Mouse (Mus musculus): ENCODE measurements around the gene Acvr1. TPM values are rescaled to one million over a fixed set of nuclear protein-coding genes. Genes with fewer than 3 reads are reported as not detected.
A peak's percentile ranks its signal among the peaks of the same experiment; 100 is the strongest.

Acvr1 gene
- total RNA-seq (2021): 10 to 100 TPM; 35.3 to 36.0 TPM

DNA sequence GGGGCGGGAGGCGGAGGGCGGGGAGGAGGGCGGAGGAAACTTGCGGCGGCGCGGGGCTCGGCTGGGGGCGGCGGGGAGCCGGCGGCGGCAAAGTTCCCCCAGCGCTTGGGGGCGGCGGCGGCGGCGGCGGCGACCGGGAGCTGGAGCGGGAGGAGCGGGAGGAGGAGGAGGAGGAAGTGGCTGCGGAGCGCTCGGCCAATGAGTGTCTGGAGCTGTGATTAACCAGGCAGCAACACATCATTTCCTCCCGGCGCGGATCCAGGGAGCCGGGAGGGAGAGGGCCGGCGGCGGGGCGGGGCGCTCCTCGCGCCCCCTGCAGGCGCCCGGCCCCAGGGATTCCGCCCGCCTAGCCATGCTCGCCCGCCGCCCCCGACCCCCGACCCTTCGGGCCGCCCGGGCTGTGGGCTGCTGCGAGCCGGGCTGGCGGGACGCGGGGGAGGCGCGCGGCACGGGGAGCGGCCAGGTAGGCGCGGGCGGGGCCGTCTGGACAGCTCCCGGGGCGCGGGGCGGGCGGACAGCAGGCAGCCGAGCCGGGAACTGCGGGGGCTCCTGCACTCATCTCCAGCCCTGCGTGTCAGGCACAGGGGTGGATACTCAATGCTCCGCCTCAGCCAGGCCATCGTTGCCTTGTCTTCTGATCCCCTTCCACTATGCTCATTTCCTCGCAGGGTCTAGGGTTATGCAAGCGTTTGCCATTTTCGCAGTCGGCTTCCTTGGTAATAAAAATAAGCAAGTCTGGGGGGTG, at the start of gene Acvr1, which contains the start of gene Upp2:
Acvr1 (minus strand) TSS at position 92 of the 745 bp plus-strand sequence.
Upp2 (plus strand) TSS at position 233 of the 745 bp plus-strand sequence.
- DNase-seq: peak; percentile 92

DNA sequence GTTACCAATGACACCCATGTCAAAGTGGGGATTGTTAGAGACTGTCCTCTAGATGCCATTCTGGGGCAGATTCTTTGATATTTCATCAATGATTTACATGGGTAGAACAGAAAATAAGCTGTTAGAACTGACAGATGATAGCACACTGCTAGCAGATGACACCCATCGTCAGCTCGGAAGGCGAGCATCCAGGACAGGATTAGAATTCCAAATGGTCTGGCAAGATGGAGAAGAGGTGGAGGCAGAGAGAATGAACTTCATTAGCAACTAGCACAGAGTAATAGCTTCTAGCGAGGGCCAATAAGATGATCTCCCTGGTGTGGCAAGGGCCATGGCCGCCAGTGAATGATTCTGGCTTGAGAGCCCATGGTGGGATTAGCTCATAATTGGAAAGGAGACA, 48.8 kb upstream of the Acvr1 start:
- DNase-seq: no peak

DNA sequence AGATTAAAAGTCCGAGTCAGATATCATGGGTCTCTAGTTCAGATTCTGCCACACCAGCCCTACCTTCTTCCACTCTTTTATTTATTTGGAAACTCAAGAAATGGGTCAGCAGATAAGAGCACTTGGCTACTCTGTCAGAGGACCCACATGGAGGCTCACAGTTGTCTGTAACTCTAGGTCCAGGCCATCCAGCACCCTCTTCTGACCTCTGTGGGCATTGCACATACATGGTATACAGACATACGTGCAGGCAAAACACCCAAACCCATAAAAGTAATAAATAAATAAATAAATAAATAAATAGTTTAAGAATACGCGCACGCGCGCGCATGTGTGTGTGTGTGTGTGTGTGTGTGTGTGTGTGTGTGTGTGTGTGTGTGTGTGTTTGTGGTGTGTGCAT, 47.9 kb upstream of the Acvr1 start:
- DNase-seq: no peak

DNA sequence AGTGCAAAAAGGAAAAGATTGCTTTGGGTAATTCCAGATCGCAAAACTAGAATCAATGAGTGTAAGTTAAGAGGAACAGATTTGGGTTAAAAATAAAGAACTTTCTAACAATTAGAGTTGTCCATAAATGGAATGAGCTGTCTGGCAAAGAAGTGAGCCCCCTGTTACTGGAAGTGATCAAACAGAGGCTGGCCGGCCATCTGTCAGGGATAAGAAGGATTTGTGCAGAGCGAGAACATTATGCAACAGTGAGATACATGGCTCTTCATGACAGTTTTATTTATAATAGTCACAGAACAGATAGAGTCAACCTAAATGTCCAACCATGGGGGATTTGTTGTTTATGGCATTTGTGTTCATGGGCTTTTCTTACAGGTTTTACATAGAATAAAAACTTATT, 46.8 kb upstream of the Acvr1 start:
- no peak for DNase-seq

DNA sequence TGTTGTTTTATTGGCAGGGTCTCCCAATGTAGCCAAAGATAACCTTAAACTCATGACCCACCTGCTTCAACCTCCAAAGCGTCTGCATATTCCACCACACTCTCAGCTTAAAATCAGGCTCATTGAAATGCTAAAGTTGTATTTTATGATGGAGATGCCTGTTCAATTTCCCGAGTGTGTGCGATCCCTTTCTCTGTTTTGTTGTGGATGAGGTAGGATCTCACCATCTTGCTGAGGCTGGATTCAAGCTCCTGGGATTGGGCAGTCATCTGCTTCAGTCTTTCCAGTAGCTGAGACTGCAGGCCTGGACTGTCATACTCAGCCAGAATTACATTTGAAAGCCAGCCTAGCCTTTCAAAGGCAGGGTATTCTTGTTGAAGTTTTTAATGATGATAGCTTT, 37.8 kb upstream of the Acvr1 start:
- DNase-seq: no peak

DNA sequence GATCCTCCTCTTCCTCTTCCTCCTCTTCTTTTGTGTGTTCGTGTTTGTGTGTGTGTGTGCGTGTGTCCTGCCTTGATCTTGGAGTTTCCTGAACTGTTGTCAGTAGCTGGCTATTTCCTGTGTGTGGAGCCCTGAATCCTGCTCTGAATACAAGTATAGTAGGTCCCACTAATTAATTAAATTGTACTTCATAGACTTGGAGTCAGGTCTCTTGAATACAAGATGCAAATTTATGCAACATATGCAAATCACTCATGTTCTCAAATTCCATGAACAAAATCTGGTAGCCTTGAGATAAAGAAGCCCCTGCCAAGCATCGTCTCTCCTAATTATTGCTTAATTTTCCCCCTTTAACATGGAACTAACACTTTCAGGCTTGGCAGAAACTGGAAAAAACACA, 36.4 kb upstream of the Acvr1 start:
- DNase-seq: no peak

DNA sequence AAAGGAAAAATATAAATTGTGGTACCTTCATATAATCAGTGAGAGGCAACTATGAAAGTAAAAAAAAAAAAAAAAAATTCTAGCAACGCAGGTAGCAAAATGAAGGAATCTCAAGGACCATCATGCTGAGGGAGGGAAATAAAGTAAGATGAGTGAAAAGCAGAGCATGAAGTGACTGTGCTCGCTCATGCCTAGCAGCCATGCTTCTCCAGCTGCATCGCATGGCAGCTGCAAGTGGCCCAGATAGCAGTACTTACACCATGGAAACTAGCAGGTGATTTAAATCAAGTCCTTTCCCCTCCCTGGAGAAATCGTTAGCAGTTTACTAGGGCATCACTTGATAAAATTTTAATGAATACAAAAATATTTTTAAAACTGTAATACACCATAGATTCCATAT, 34.4 kb upstream of the Acvr1 start:
- no peak for DNase-seq

DNA sequence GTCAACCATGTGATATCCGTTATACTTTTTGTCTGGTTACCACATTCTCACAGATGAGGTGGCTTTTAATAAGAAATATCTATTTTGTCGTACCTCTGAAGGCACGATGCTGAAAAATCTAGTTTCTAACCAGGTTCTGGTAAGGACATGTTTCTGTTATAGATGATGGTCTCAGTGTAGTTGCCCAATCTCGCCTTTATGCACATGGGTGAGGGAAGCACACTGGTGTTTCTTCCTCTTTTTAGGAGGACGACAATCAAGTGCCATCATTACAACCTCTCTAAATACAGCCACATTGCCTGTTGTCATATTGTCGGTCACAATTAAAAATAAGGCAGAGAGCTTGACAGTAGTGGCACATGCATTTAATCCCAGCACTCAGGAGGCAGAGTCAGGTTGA, 32.7 kb upstream of the Acvr1 start:
- no peak for DNase-seq

DNA sequence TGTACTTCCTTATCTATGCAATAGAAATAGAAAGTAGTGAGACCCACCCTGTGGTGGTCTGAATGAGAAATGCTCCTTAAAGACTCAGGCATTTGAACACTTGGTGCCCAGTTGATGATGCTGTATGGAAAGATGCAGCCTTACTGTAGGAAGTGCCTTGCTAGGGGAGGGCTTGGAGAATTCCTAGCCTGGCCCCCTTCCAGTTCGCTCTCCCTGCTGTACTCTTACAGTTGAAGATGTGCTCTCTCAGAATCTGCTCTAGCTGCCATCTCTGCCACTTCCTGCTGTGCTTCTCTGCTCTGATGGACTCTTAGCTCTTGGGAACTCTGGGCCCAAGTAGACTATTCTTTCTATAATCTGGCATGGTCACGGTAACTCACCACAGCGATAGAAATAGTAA, 30.6 kb upstream of the Acvr1 start:
- no peak for DNase-seq

DNA sequence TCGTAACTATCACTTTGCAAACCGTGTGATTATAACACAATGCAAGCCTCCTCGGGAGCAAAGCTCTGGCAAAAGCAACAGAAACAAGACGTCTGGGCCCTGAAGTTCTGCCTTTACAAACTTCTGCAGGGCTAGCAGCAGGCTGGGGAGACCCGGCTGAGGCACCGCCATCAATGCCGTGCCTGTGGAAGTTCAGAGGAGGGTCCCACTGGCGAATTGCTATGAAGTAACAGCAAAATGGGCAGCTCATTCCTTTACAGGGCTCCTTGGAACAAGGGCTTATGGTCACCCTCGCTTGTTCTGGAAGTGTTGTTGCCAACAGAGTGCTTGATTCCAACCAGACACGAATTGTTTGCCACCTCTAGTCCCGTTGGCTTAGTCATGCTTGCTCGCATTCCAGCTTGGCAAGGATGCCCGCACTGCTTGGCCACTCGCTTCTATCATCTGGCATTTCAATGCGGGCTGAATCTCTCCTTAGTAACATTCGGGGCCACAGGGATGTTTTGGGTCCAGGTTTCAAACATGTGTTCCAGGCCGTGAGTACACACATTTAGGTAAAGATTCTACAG, 29.9 kb upstream of the Acvr1 start:
- no peak for DNase-seq

DNA sequence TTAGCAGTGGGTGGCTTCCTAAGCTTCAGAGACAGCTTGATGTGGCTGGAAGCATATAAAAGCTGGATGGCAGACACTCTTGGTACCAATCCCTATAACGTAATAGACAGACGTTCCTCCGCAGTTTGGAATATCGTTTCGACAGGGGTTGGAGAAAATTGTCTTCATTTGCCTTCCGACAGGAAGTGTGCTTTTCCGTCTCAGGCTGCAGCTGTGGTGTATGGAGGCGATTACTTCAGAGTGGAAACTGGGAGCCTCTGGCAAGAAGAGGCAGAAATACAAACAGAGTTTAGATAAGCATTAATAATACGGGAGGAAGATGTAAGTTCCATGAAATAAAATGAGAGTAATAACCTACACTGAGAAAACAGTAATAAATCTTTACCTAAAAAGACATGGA, 28.4 kb upstream of the Acvr1 start:
- DNase-seq: peak; percentile 14

DNA sequence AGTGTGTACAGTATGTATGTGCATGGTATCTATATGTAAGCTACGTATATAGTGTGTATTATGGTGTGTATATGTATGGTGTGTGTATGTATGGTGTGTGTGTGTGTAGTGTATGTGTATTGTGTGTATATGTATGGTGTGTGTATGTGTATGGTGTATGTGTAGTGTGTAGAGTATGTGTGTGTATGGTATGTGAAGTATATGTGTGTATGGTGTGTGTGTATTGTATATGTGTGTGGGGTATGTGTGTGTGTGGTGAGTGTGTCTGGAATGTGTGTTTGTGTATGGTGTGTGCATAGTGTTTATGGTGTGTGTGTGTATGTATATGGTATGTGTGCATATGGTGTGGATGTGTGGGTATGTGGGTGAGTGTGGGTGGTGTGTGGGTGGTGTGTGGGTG, 23.1 kb upstream of the Acvr1 start:
- DNase-seq: no peak

DNA sequence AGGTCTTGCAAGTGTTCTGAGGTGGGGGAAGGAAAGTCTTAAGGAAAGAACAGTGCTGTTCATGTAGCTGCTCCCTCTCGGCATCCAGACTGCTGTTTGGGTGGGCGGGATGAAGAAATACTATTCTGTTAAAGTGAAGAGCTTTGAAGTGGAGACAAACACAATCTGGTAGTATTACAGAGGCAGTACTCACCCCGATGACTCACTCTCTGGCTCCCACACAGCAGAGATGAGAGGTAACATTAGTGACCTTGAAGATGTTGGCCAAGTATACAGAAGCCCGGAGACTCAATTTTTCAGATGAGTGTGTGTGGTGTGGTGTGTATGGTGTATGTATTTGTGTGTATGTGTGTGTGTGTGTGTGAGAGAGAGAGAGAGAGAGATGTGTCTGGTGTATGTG, 22.7 kb upstream of the Acvr1 start:
- peak; percentile 26 for DNase-seq

DNA sequence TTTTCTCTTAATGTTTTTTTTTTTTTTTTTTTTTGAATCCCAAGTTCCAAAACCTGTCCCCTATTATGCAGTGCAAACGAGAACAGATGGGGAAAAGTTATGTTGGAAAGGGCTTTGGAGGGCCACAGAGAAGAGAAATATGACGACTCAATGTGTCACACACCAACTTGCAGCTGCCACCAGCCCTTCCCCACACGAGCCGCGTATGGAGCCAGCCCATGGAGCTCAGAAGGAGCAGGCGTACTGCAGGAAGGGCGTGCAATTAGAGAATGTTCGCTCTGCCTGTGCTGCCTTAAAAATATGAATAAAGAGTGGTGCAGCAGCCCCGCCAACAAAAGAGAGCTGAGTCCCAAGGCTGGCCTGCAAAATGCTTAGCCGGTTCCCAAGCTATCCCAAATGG, 19.4 kb upstream of the Acvr1 start:
- no peak for DNase-seq

DNA sequence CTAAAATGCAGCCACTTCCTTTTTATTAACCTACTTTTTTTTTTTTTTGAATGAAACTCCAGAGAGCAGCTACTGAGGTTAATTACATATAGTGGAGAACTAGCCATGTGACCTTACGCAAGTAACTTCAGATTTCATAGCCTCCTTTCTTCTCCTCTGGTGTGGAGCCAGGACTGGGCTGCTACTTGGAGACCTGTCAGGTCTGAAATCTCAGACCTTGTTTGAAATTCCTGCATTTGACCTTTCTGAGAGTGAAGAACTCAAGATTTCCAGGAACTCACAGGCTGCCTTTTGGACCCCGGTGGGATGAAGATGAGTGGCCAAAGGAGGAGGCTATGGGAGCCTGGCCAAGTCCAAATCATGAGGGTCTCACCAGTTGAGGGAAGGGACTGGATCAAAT, 7.2 kb upstream of the Acvr1 start:
- DNase-seq: no peak

DNA sequence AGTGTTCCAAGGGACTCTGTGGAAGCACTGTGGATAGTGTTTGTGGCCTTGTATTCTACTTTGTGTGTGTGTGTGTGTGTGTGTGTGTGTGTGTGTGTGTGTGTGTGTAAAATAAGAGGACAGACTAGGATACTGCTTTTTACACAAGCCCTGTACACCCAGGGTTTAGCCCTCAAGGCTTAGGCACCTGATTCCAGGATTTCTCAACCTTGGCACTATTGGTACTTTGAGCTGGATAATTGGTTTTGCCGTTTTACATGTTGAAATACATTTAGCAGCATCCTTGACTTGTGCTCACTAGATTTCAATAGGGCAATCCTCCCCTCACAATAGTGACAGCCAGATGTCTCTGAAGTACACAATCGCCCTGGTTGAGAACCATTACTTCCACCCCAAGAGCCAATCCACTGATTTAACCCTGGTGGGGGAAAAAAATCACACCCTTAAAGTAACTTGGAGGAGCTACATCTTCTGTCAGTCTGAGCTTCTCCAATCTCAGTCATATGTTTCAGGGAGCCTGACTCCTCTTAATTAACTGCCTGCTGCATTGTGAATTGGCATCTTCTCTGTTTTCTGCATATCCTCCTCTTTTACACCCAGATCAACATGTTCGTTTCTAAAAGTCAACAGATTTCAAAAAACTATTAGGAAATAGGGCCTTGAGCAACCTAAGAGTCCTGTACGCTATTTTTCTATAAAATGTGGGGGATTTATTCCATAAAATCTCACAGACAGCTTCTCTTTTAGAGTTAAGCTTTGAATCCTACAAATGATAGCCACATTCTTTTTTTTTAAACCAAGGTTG, 2.1 kb upstream of the Acvr1 start:
- no peak for DNase-seq

DNA sequence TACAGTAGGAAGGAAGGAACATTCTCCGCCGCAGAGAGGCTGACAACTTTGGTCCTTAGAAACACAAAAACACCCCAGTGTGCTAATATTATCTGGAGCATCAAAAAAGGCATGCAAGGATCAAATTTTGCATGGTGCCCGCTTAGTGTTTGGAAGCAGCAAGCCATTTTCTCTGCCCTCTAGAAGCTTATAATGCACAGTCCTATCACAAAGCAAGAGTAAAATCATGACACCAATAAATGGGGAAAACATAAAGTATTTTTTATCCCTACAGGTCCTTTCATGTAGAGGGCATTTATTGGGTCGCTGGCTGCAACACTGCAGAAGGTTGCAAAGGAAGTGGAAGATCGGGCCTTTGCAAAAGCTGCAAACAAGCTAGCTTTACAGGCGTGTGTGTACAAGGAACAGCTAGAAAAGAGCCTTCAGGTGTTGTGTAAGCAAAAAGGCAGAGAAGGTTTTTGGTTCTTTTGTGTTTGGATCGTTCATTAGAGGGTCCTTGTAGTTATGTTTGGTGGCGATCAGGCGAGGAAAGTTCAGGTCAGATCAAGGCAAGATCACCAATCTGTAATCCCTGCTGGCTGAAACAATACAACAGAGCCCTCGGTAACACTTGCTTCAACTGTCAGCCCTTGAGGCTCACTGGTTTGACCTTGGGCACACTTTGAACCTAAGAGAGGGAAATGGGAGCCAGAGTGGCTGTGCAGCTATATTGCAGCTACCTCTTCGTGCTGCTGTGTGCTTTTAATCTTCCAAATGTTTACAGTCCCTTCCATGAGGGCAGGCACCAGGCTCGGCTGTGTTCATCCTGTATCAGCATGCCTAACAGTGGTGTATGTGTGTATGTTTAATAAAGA, 1.1 kb upstream of the Acvr1 start:
- no peak for DNase-seq

DNA sequence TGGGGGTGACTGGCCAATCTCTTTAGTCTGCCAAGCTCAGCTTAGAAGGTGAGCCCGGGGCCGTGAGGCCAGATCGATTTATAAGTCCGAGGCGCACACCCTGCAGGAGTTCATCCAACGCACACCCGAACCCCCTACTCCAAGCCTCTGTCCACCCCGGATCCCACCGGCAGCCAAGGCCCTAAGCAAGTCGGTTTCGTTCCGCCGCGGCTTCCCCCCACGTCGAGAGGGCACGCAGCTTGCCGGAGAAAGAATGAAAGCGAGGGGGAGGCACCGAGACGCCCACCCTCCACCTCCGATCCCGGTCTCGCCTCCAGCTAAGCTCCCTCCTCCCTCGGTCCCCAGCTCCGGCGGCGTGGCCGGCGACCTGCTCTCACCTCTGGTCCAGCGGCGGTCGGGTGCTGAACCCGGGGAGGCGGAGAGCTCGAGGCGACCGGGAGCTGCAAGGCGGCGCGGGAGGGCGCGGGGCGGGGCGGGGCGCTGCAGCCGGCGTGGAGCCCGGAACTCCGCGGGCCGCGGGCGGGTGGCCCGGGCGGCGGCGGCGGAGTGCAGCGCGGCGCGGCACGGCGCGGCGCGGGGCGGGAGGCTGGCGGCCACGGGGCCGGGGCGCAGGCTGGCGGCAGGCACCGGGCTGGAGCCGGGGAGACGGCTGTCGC, 419 bp downstream of the Acvr1 start:
- DNase-seq: peak; percentile 75

DNA sequence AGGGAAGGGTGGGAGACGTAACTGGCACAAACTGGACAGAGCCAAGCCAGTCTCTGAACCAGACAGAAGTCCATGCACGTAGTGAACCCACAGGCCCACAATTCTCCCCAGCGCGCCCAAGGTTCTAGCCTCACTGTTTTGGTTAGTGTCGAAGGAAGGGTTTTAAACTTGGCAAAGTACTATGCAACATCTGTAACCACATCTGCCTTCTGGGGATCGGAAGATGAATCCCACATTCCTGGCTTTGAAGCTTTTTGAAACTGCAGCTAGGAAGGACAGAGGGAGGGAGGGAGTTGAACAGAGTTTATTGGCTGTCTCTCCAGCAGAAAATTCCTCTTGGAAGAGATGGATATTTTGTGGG, 928 bp downstream of the Acvr1 start:
- DNase-seq: no peak

DNA sequence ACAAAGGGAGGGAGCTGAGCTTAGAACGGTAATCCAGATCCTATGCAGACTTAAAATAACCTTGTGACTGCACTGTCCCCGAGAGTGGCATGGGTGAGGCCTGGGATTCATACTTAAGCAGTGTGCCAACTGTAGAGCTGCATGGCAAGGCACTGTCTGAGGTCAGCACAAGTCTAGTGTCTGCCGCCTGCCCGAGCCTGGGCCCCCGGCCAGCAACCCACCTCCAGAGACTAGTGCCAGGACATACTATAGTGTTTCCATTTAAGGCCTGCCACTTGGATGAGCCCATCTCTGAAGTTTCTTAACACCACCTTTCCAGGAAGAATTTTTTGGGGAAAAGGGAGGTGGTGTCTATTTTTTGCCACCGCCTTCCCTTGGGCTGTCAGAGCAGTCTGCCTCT, 1.7 kb downstream of the Acvr1 start:
- DNase-seq: peak; percentile 73

DNA sequence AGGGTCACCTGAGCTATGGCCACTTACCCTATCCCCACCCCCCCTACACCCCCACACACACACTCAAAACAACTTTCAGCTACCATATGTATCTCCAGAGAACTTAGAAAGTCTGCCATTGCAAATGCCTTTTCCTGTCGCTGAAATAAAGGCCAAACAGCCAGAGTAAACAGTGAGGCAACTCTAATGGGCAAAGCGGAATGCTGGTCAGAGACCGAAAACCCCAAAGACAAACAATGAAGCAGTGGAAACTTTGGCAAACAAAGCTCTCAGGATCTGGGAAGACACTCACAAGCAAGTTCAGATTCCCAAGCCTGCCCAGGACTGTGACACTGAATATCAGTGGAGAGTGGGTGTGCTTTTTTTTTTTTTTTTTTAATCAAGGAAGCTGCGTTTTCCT, 4.8 kb downstream of the Acvr1 start:
- DNase-seq: no peak
